Mouse (Mus musculus): Measurements from ENCODE around the gene Snrpd3. TPM values are rescaled to one million over a fixed set of nuclear protein-coding genes. Genes with fewer than 3 reads are reported as not detected.
"Not testable (repeated sequence)": the region's sequence is repeated elsewhere in the genome, so short reads cannot be mapped to it uniquely, and the experiment has no call there.

The Snrpd3 gene
- 269 and 286 TPM in 2 replicates for polyA plus RNA-seq (2016; fragmentation: Nextera tagmentation; extraction: Ambion mirVana)

- Histone ChIP-seq H3K27ac (peak within 1 kb of the TSS; percentile 96), H3K4me3 (peak within 1 kb of the TSS; percentile 86)
- 1% methylated on average over 52 of the region's 52 CpGs for WGBS
These were observed at the start of gene Snrpd3 for GRCm38 (mm10) chr10:75517073-75517757. Snrpd3 (plus strand) TSS chr10:75517551.

GRCm38 (mm10) chr10:75473411-75473810 lies 43.9 kb upstream of the Snrpd3 start:
- peaks cover 10% of the 10 kb centered on the region for H3K4me1 ChIP-seq (replicated peaks)
- no peak for DNase-seq (ENCODE audit: low spot score)
- no peaks in the 10 kb centered on the region for H3K9me3 ChIP-seq
- no peaks in the 10 kb centered on the region for H3K27me3 ChIP-seq (ENCODE audit: insufficient read depth, poor library complexity, severe bottlenecking)
- H3K36me3 ChIP-seq, result no peaks in the 10 kb centered on the region
- H3K27ac ChIP-seq, result no peak overlapping the region
- 76% methylated on average over 8 of the region's 8 CpGs for WGBS
- H3K4me3 ChIP-seq, result no peak overlapping the region

More at GRCm38 (mm10) chr10:75517073-75517757, at the start of gene Snrpd3:
- Histone ChIP-seq H3K27me3 (ENCODE audit: insufficient read depth, poor library complexity, severe bottlenecking) (no peaks in the 10 kb centered on the region), H3K36me3 (peaks cover 34% of the 10 kb centered on the region), H3K9me3 (no peaks in the 10 kb centered on the region), H3K4me1 (replicated peaks) (peaks cover 31% of the 10 kb centered on the region)
- peak; percentile 96 for DNase-seq (ENCODE audit: low spot score)

GRCm38 (mm10) chr10:75474571-75474970 lies 42.8 kb upstream of the Snrpd3 start:
- peaks cover 10% of the 10 kb centered on the region for H3K4me1 ChIP-seq (replicated peaks)
- 0 out of 2 replicates have a peak overlapping the region, but pooled peaks have one; percentile 29 for H3K27ac ChIP-seq
- H3K36me3 ChIP-seq, result no peaks in the 10 kb centered on the region
- no peaks in the 10 kb centered on the region for H3K9me3 ChIP-seq
- no peaks in the 10 kb centered on the region for H3K27me3 ChIP-seq (ENCODE audit: insufficient read depth, poor library complexity, severe bottlenecking)
- WGBS, result 30% methylated on average over 5 of the region's 5 CpGs
- DNase-seq (ENCODE audit: low spot score), result no peak
- H3K4me3 ChIP-seq, result no peak overlapping the region

GRCm38 (mm10) chr10:75475139-75475850 lies 42.1 kb upstream of the Snrpd3 start:
- H3K4me3 ChIP-seq; H3K27me3 ChIP-seq (ENCODE audit: insufficient read depth, poor library complexity, severe bottlenecking); DNase-seq (ENCODE audit: low spot score); H3K9me3 ChIP-seq; H3K36me3 ChIP-seq: not testable (repeated sequence)
- Histone ChIP-seq H3K27ac (0 out of 2 replicates have a peak overlapping the region, but pooled peaks have one; percentile 29), H3K4me1 (replicated peaks) (peaks cover 10% of the 10 kb centered on the region)
- WGBS, result 26% methylated on average over 5 of the region's 6 CpGs

GRCm38 (mm10) chr10:75477034-75477433 lies 40.3 kb upstream of the Snrpd3 start:
- H3K4me3 ChIP-seq, result no peak overlapping the region
- no peaks in the 10 kb centered on the region for H3K36me3 ChIP-seq
- no peak for DNase-seq (ENCODE audit: low spot score)
- no peaks in the 10 kb centered on the region for H3K27me3 ChIP-seq (ENCODE audit: insufficient read depth, poor library complexity, severe bottlenecking)
- H3K9me3 ChIP-seq, result no peaks in the 10 kb centered on the region
- no peak overlapping the region for H3K27ac ChIP-seq
- 82% methylated on average over 9 of the region's 9 CpGs for WGBS
- peaks cover 10% of the 10 kb centered on the region for H3K4me1 ChIP-seq (replicated peaks)

GRCm38 (mm10) chr10:75479955-75480354 lies 37.4 kb upstream of the Snrpd3 start:
- Histone ChIP-seq H3K36me3 (no peaks in the 10 kb centered on the region), H3K27me3 (ENCODE audit: insufficient read depth, poor library complexity, severe bottlenecking) (no peaks in the 10 kb centered on the region), H3K9me3 (no peaks in the 10 kb centered on the region), H3K4me3 (no peak overlapping the region), H3K4me1 (replicated peaks) (peaks cover 2% of the 10 kb centered on the region), H3K27ac (no peak overlapping the region)
- 89% methylated on average over 2 of the region's 2 CpGs for WGBS
- DNase-seq (ENCODE audit: low spot score), result no peak

- no peak for DNase-seq (ENCODE audit: low spot score)
- WGBS, result 82% methylated on average over 4 of the region's 4 CpGs
- Histone ChIP-seq H3K9me3 (no peaks in the 10 kb centered on the region), H3K4me1 (replicated peaks) (no peaks in the 10 kb centered on the region), H3K27me3 (ENCODE audit: insufficient read depth, poor library complexity, severe bottlenecking) (no peaks in the 10 kb centered on the region), H3K36me3 (no peaks in the 10 kb centered on the region), H3K27ac (no peak overlapping the region), H3K4me3 (no peak overlapping the region)
These were observed 35.6 kb upstream of the Snrpd3 start for GRCm38 (mm10) chr10:75481703-75482102.

GRCm38 (mm10) chr10:75482271-75482670 lies 35.1 kb upstream of the Snrpd3 start:
- Histone ChIP-seq H3K4me3 (no peak overlapping the region), H3K4me1 (replicated peaks) (no peaks in the 10 kb centered on the region), H3K9me3 (no peaks in the 10 kb centered on the region), H3K36me3 (no peaks in the 10 kb centered on the region), H3K27me3 (ENCODE audit: insufficient read depth, poor library complexity, severe bottlenecking) (no peaks in the 10 kb centered on the region), H3K27ac (no peak overlapping the region)
- 89% methylated on average over 5 of the region's 5 CpGs for WGBS
- no peak for DNase-seq (ENCODE audit: low spot score)

- Histone ChIP-seq H3K9me3 (no peaks in the 10 kb centered on the region), H3K27ac (no peak overlapping the region), H3K36me3 (no peaks in the 10 kb centered on the region), H3K27me3 (ENCODE audit: insufficient read depth, poor library complexity, severe bottlenecking) (no peaks in the 10 kb centered on the region), H3K4me1 (replicated peaks) (no peaks in the 10 kb centered on the region), H3K4me3 (no peak overlapping the region)
- DNase-seq (ENCODE audit: low spot score), result no peak
- WGBS, result 92% methylated on average over 11 of the region's 11 CpGs
These were observed 34.4 kb upstream of the Snrpd3 start for GRCm38 (mm10) chr10:75482919-75483483.

- Histone ChIP-seq H3K4me1 (replicated peaks) (no peaks in the 10 kb centered on the region), H3K27ac (no peak overlapping the region), H3K9me3 (no peaks in the 10 kb centered on the region), H3K36me3 (no peaks in the 10 kb centered on the region), H3K27me3 (ENCODE audit: insufficient read depth, poor library complexity, severe bottlenecking) (no peaks in the 10 kb centered on the region), H3K4me3 (no peak overlapping the region)
- no peak for DNase-seq (ENCODE audit: low spot score)
- 95% methylated on average over 6 of the region's 6 CpGs for WGBS
These were observed 33.3 kb upstream of the Snrpd3 start for GRCm38 (mm10) chr10:75484066-75484465.

GRCm38 (mm10) chr10:75484767-75485166 lies 32.6 kb upstream of the Snrpd3 start:
- no peaks in the 10 kb centered on the region for H3K9me3 ChIP-seq
- no peak overlapping the region for H3K4me3 ChIP-seq
- H3K27me3 ChIP-seq (ENCODE audit: insufficient read depth, poor library complexity, severe bottlenecking), result no peaks in the 10 kb centered on the region
- no peak for DNase-seq (ENCODE audit: low spot score)
- WGBS, result 84% methylated on average over 6 of the region's 6 CpGs
- no peak overlapping the region for H3K27ac ChIP-seq
- H3K4me1 ChIP-seq (replicated peaks), result no peaks in the 10 kb centered on the region
- no peaks in the 10 kb centered on the region for H3K36me3 ChIP-seq

- peak; percentile 75 for DNase-seq (ENCODE audit: low spot score)
- WGBS, result 52% methylated on average over 9 of the region's 9 CpGs
- no peaks in the 10 kb centered on the region for H3K36me3 ChIP-seq
These were observed 31.0 kb upstream of the Snrpd3 start for GRCm38 (mm10) chr10:75486086-75486979.

More at GRCm38 (mm10) chr10:75486086-75486979, 31.0 kb upstream of the Snrpd3 start:
- Histone ChIP-seq H3K27me3 (ENCODE audit: insufficient read depth, poor library complexity, severe bottlenecking) (no peaks in the 10 kb centered on the region), H3K9me3 (no peaks in the 10 kb centered on the region), H3K4me3 (no peak overlapping the region), H3K27ac (no peak overlapping the region), H3K4me1 (replicated peaks) (no peaks in the 10 kb centered on the region)
